Mouse (Mus musculus) intestine, postnatal 0 days (tissue): ENCODE data around the gene Dok3. TPM values are rescaled to one million over a fixed set of nuclear protein-coding genes. Genes with fewer than 3 reads are reported as not detected.
"Not testable (repeated sequence)": the region's sequence is repeated elsewhere in the genome, so short reads cannot be mapped to it uniquely, and the experiment has no call there.

Experiments
- ATAC-seq: fragments of 200-750 bp; cut with Nextera tagmentation; 2 replicates; pipeline ENCODE4 v1.8.0; 2017; ENCODE audit warnings: mild to moderate bottlenecking, moderate TSS enrichment, moderate library complexity
- H3K27ac ChIP-seq: fragments of 300-500 bp; sonication (generic); 2 replicates; pipeline ENCODE4 v1.5.1; 2014; ENCODE audit warnings: mild to moderate bottlenecking, low read depth, low read length, moderate library complexity
- H3K27me3 ChIP-seq: fragments of 300-500 bp; sonication (generic); replicated peaks from 2 replicates; pipeline ENCODE4 v1.6.1; 2014; ENCODE audit warnings: low read length, mixed read lengths; ENCODE audit not compliant: control insufficient read depth, insufficient read depth
- H3K36me3 ChIP-seq: fragments of 300-500 bp; sonication (generic); 2 replicates; pipeline ENCODE4 v1.6.1; 2014; ENCODE audit warnings: mild to moderate bottlenecking, moderate library complexity; ENCODE audit not compliant: control insufficient read depth, insufficient read depth
- H3K4me1 ChIP-seq: fragments of 300-500 bp; sonication (generic); replicated peaks from 2 replicates; pipeline ENCODE4 v1.6.1; 2014; ENCODE audit warnings: antibody characterized with exemption, low read length, mixed read lengths; ENCODE audit not compliant: control insufficient read depth, insufficient read depth
- H3K4me2 ChIP-seq: fragments of 300-500 bp; sonication (generic); replicated peaks from 2 replicates; pipeline ENCODE4 v1.6.1; 2014; ENCODE audit warnings: low read depth, mild to moderate bottlenecking, moderate library complexity
- H3K4me3 ChIP-seq: fragments of 300-500 bp; sonication (generic); 2 replicates; pipeline ENCODE4 v1.5.1; 2014; ENCODE audit warnings: low read depth, low read length
- H3K9ac ChIP-seq: fragments of 300-500 bp; sonication (generic); 2 replicates; pipeline ENCODE4 v1.6.1; 2014; ENCODE audit warnings: mild to moderate bottlenecking, low read depth, low read length
- H3K9me3 ChIP-seq: fragments of 300-500 bp; sonication (generic); 2 replicates; pipeline ENCODE4 v1.6.1; 2016; ENCODE audit warnings: mixed run types; ENCODE audit not compliant: control insufficient read depth
- CTCF ChIP-seq: sonication (generic); IDR thresholded peaks from 2 replicates; pipeline ENCODE4 v1.5.1; 2016; ENCODE audit warnings: low read depth, mild to moderate bottlenecking, control low read depth, antibody characterized with exemption, moderate library complexity
- WGBS: fragments of 180-500 bp; shearing (Covaris S2); extraction: QIAGEN DNeasy Blood & Tissue Kit; methylation state at CpG from one replicate; pipeline ENCODE4 v1.1.7; 2014; 5-methylcytosine and 5-hydroxymethylcytosine counted together
- polyA plus RNA-seq: library from polyadenylated mRNA; unstranded; fragments of >200 nt; fragmentation: Nextera tagmentation; extraction: Ambion mirVana; gene quantifications from 2 replicates; pipeline ENCODE4 v1.2.1, GENCODE M21; 2015

Dok3 gene
- polyA plus RNA-seq, 1 experiment from 2014 or later, result 1.6 TPM

DNA sequence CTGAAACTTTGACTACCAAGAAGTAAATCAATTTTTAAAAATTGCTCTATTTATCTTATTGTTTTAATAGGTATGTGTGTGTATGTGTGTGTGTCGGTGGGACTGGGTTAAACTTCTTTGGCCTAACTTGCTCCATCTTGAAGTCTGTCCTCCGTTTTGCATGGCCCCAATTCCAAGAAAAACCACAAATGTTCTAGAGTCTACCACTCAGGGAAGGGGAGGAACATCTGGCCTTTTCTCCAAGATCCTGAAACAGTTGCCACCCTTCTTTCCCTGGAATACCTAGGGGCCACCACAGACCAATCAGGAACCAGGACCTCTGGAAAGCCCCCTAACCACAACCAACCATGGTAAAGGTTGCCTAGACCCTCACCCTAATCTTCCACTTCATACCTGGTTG lies 42.9 kb upstream of the Dok3 start:
- H3K4me2 ChIP-seq, result no peak overlapping the region
- TF ChIP-seq CTCF, result no peak
- WGBS, result 78% methylated on average over 2 of the region's 2 CpGs
- H3K27ac ChIP-seq, result no peak overlapping the region
- no peak overlapping the region for H3K9ac ChIP-seq
- H3K36me3 ChIP-seq, result peaks cover 3% of the 10 kb centered on the region; the same call in 1 of the 2 replicates
- H3K27me3 ChIP-seq, result no peaks in the 10 kb centered on the region
- no peaks in the 10 kb centered on the region for H3K4me1 ChIP-seq
- no peak overlapping the region for H3K4me3 ChIP-seq
- no peaks in the 10 kb centered on the region for H3K9me3 ChIP-seq
- no peak for ATAC-seq

DNA sequence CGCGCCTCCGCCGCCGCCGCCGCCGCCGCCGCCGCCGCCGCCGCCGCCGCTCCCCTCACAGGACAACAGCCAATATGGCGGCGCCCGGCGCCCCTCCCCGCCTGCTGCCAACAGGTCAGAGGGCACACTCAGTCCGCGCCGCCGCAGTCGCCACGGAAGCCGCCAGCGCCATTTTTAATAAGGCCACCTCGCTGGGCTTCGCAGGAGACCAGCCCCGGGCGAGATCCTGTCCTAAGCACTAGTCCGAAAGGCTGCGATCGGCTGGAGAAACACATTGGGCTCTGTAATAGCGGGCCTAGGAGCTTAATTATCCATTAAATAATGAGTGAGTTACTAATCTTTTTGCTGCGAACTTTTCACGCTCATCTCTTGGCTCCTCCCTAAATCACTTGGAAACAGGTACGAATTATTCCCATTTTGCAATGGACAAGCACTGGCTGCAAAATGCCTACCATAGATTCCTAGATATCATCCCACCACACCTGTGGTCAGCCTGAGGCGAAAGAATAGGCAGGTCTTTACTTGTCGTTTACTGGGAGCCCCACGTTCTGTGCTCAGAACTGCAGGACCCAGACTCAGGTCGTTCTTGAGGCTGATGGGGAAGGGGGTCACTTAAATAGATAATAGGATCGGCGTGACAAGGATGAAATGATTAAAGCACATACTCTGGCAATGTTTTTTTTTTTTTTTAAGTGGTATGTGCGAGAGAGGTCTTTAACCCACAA lies 42.1 kb upstream of the Dok3 start, which contains the start of gene Fam193b:
Fam193b (minus strand) TSS at position 94 of the 725 bp plus-strand sequence.
- Histone ChIP-seq H3K4me1 (no peaks in the 10 kb centered on the region), H3K4me3 (peak within 1 kb of the TSS; percentile 93), H3K9ac (peak within 1 kb of the TSS; percentile 90), H3K36me3 (peaks cover 6% of the 10 kb centered on the region; the same call in 1 of the 2 replicates), H3K9me3 (no peaks in the 10 kb centered on the region), H3K27ac (peak within 1 kb of the TSS; percentile 77), H3K4me2 (peak within 1 kb of the TSS; percentile 89), H3K27me3 (no peaks in the 10 kb centered on the region)
- no peak for TF ChIP-seq CTCF
- WGBS, result 2% methylated on average over 40 of the region's 47 CpGs
- peak; percentile 92 for ATAC-seq

DNA sequence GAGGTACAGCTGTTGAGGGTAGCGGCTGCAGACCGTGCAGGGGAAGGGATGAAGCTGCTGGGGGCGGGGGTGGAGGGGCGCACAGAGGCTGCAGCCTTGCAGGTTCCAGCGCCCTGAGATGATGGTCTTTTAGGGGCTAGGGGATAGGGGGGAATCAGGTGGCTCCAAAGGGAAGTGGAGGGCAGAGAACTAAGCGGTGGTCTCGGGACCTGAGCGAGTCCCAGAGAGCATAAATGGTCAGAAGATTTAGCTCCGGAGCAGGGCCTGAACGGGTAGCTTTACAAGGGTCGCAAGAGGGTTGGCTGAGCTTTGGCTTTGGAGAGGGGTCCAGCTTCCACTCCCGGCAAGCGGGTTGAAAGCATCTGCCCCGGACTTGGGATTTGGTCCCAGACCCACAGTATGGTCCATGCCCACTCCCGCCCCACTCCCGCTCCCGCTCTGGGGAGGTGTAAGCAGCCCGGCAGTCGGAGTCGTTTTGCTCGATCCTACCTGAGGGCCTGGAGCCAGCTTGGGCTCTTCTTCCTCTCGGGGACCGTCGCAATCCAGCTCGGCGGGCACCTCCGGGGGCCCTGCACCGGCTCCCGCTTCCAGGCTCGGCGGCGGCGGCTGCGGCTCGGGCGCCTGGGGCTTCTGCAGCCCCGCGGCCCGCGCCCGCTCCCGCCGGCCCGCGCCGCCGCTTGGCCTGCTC lies 41.3 kb upstream of the Dok3 start:
- TF ChIP-seq CTCF, result no peak
- no peaks in the 10 kb centered on the region for H3K27me3 ChIP-seq
- peak overlapping the region; percentile 89 for H3K4me2 ChIP-seq
- H3K4me1 ChIP-seq, result no peaks in the 10 kb centered on the region
- peak; percentile 53 for ATAC-seq
- H3K4me3 ChIP-seq, result peak overlapping the region; percentile 93
- no peaks in the 10 kb centered on the region for H3K9me3 ChIP-seq
- peak overlapping the region; percentile 90 for H3K9ac ChIP-seq
- peaks cover 6% of the 10 kb centered on the region; the same call in 1 of the 2 replicates for H3K36me3 ChIP-seq
- under 1% methylated on average over 33 of the region's 47 CpGs for WGBS
- H3K27ac ChIP-seq, result peak overlapping the region; percentile 77

DNA sequence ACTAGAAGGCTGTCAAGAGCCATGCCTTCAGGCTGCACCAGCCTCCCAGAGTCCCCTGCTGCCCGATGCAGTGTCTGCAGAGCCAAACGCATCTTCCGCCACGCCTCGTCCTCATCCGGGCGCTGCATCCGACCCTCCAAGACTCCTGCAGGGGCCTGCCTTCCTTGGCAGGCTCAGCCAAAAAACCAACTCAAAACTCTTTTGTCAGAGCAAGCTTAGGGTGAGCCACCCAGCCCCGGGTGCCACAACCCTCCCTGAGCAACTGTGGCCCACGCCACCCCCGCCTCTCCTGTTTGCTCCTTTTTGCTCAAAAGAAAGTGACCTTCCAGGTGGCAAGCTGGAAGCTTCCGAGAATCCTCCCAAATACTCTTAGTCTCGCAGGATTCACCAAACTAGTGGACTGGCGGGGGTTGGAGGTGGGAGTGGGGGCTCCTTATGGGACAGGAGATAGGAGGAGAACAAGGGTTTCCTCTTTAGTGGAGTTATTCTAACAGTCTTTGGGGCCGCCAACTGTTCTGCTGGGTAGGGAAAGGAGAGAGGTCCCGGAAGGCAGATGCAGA lies 40.7 kb upstream of the Dok3 start:
- Histone ChIP-seq H3K27ac (no peak overlapping the region), H3K27me3 (no peaks in the 10 kb centered on the region), H3K4me3 (peak overlapping the region; percentile 93), H3K4me2 (peak overlapping the region; percentile 89), H3K4me1 (no peaks in the 10 kb centered on the region), H3K9ac (peak overlapping the region; percentile 90), H3K36me3 (peaks cover 6% of the 10 kb centered on the region; the same call in 1 of the 2 replicates), H3K9me3 (no peaks in the 10 kb centered on the region)
- ATAC-seq, result no peak
- 11% methylated on average over 15 of the region's 16 CpGs for WGBS
- TF ChIP-seq CTCF, result no peak

DNA sequence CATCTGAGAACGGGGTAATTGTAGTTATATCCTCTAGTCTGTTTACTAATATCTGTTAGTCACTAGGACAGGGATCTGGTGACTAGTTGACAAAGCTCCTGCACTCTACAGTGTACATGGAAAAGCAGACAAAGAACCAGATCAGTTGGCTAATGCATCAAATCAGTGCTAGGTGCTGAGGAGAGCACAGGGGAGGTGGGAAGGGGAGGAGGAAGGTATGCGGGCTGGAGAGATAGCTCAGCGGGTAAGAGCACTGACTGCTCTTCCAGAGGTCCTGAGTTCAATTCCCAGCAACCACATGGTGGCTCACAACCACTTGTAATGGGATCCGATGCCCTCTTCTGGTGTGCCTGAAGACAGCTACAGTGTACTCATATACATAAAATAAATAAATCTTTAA lies 39.4 kb upstream of the Dok3 start:
- not testable (repeated sequence) for H3K4me3 ChIP-seq, H3K9ac ChIP-seq, H3K36me3 ChIP-seq, H3K27me3 ChIP-seq, ATAC-seq, H3K9me3 ChIP-seq, H3K4me1 ChIP-seq, H3K4me2 ChIP-seq, H3K27ac ChIP-seq
- WGBS, result 67% methylated on average over 4 of the region's 4 CpGs

DNA sequence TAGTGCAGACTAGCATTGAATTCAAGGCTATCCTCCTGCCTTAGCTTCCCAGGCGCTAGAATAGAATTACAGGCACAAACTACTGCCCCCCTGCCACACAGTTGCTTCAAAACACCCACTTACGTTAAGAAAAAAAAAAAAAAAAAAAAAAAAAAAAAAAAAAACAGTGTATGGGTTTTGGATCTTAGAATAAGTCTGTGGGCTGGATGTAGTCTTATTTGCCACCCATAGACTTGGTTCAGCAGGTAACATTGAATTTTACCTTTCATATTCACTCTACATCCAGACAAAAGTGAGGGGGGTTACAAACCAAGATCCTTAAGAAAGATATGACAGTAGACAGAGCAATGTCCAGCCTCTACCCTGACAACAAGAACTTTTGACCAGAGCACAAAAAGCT lies 38.9 kb upstream of the Dok3 start:
- H3K4me3 ChIP-seq, result no peak overlapping the region
- H3K36me3 ChIP-seq, result peaks cover 6% of the 10 kb centered on the region; the same call in 1 of the 2 replicates
- TF ChIP-seq CTCF, result no peak
- 87% methylated on average over 2 of the region's 2 CpGs for WGBS
- H3K27me3 ChIP-seq, result no peaks in the 10 kb centered on the region
- ATAC-seq, result no peak
- no peak overlapping the region for H3K9ac ChIP-seq
- H3K4me2 ChIP-seq, result no peak overlapping the region
- no peak overlapping the region for H3K27ac ChIP-seq
- H3K9me3 ChIP-seq, result no peaks in the 10 kb centered on the region
- no peaks in the 10 kb centered on the region for H3K4me1 ChIP-seq
